Mouse (Mus musculus) gastrocnemius, postnatal 25 days (tissue): Measurements from ENCODE around the gene Hacd4. TPM values are rescaled to one million over a fixed set of nuclear protein-coding genes. Genes with fewer than 3 reads are reported as not detected.
A peak's percentile ranks its signal among the peaks of the same experiment; 100 is the strongest.

Experiments
- DNase-seq: peaks from one replicate; pipeline ENCODE4 v3.0.0; 2022
- long read RNA-seq, 2 experiments: library from polyadenylated mRNA; stranded (forward); transcript quantifications; one replicate each; pipeline ENCODE4 v2.0.0; 2021
- total RNA-seq, 2 experiments: library from RNA; stranded (reverse); gene quantifications; 1 replicate in 1 of 2; 2 replicates in 1 of 2; pipeline ENCODE4 v1.2.3; 2021

Gene Hacd4
- total RNA-seq, result 1 to 10 TPM; 1.3 to 1.6 TPM
- long read RNA-seq, experiment 1, full-length matches to known transcripts, result 1 of 1 reads
- long read RNA-seq, experiment 1, partial matches to known transcripts, result 0 of 1 reads
- long read RNA-seq, experiment 1, other reads (novel, unspliced or antisense), result 0 of 1 reads
- long read RNA-seq, experiment 2, full-length matches to known transcripts, result 3 of 3 reads
- long read RNA-seq, experiment 2, partial matches to known transcripts, result 0 of 3 reads
- long read RNA-seq, experiment 2, other reads (novel, unspliced or antisense), result 0 of 3 reads

DNA sequence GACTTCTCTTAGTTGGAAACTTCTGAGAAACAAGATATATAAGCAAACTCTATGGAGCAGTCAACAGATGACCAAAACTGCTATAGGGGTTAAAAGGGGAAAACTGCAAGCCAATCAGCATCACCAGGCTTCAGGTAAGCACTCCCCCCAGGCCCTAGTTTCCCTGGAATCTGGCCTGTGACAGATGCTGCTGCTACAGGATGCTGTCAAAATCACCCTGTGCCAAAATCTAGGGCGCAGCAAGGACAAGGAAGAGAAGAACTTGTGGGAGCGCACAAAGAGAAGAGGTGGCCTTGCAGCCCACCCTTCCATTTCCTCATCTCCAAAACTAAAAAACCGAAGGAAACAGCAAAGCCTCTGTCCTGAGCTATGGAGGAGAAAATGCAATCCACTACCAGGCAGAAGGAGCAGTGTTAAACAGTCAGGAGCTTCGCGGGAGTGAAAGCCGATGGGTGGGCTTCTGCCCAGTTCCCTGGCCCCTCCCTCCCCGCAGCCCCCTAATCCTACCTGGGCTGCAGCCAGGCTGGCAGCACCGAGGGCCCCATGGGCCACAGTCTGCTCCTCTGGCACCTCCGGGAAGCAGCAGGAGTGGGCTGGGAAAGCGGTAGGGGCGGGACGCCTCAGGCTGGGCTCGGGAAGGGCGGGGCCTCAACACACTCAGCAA, at the start of gene Hacd4:
Gene Hacd4, minus strand, starts transcription at position 603 of the 664 bp plus-strand sequence.
- DNase-seq, result peak; percentile 65

DNA sequence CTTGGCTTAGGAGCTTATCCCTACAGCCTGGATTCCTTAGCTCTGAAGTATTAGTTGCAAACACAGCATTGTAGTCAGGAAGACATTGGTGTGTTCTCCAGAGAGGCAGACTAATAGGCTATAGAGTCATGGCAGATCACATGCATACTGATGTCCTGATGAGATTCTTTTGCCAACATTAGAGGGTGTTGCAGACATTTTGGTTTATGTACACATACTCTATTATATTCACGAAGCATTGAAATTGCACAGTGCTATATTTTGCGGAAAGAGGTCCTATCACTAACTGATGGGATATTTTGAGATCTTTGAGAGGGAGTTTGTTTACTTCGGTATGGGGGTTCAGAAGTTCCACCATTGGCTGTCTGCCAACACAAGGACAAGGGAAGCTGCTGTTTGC, 49.4 kb upstream of the Hacd4 start:
- no peak for DNase-seq

DNA sequence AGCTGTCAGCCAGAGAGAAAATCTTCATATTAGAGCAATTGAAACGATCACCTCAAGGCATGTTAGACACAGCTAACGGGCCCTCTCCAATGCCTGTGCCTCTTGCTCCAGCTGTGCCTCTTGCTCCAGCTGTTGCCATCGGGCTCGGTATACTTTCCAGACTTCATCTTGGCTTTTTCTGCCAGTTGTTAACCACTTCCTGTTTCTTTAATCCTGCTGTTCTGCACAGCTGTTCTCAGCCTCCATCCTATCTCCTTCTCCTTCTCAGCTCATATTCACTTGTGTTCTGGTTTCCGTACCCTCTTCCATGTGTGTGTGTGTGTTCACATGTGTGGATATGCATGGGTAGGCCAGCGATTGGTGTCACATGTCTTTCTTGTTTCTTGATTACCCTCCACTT, 41.4 kb upstream of the Hacd4 start:
- no peak for DNase-seq

DNA sequence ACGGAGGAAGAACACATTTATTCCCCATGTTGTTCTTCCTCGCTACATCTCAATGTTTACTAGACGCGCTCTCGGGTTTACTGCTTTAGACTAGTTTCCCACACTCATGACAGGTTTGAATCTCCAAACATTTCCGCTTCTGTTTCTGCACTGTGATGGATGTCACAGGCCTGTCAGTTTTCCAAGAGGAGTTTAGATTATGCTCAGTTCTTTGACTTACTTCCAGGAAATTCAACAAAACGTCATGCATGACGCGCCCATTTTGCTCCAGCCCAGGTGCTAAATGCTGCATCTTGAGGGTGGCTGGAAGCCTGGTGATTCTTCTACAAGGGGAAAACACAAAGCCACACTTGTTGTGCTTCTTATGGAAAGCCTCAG, 40.1 kb upstream of the Hacd4 start:
- no peak for DNase-seq

DNA sequence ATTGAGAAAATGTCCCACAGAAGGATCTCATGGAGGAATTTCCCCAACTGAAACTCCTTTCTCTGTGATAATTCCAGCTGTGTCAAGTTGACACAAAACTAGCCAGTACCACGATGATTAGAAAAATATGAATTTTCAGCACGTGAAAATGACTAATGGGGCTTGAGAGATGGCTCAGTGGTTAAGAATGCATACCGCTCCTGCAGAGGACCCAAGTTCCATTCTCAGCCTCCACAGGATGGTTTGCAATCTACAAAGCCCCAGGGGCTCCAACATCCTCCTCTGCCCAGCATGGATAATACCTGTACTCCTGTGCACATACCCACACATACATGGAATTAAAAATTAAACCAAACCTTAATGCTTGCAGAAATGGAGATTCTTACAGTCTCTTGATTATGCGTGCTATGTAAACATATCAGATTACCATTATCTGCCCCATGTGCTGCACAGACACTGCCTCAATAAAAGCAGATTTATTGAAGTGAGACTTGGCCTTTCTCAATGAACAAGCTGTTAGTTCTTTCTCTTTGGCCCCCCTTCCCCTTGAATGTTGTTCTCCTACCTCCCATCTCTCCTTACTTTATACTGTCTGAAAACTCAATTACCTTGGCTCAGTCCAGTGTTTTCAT, 39.6 kb upstream of the Hacd4 start:
- no peak for DNase-seq

DNA sequence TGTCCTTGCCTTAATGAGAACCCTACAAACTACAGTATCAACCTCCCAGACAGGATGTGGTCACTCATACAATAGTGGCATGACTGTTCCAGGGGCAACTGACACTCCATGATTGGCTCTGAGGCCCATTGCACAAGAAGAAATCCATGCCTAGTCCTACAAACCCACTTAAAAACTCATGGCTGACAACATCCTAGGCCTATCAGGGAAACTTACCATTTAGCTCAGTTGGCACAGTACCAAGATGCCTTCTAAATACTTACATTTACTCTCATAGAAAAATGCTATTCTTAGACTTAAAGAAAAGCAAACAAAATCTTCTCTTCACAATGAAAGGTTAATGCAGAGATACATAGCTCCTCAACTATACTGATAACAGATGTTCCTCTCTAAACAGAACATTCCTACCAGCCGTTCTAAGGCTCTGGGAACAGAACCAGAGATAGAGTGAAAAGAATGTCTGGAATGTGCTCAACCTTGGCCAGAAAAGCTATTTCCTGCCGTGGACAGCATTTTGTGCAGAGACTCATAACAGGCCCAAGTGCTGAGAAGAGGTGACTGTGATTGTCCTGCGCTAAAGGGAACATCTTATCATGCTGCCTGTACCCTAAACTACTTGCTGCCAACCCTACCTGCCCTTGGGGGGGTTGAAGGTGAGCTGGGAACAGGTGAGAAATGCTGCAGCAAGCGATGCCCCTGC, 37.9 kb upstream of the Hacd4 start:
- DNase-seq, result no peak

GRCm38 (mm10) chr4:88476084-88476483, 37.4 kb upstream of the Hacd4 start:
- no peak for DNase-seq

DNA sequence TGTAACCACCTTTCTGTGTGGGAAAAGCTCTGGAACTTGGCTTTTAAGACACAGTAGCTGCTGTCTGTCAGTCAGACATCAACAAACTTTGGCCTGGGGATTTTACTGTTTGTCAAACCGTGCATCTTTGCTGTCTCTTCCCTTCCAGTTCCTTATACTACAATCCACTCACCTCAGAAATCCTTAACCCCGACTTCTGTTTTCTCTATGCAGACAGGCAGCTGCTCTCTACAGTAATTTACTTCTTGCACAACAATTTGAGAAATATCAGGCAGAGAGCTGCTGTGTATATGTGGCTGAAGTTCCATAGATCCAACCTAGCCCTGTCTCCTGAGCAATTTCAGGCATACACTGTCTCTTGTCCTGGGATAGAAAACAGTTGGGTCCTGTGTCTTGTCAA, 32.8 kb upstream of the Hacd4 start:
- DNase-seq, result no peak

GRCm38 (mm10) chr4:88464574-88464973, 25.8 kb upstream of the Hacd4 start:
- DNase-seq, result no peak

- no peak for DNase-seq
Measured at GRCm38 (mm10) chr4:88462981-88463646, 24.4 kb upstream of the Hacd4 start.

DNA sequence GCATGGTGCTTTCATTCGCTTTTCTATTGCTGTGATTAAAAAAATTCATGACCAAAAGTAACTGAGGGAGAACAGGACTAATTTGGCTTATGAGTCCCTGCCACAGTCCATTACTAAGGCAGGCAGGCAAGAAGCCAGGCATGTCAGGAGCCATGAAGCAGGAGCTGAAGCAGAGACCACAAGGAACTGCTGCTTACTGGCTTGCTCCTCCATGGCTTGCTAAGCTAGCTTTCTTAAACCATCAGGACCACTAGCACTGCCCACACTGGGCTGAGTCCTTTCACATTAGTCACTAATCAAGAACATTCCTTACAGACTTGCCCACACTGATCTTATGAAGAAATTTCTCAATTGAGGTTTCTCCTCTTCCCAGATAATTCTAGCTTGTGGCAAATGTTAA, 23.8 kb upstream of the Hacd4 start:
- no peak for DNase-seq

- DNase-seq, result no peak
Measured at GRCm38 (mm10) chr4:88461315-88461714, 22.6 kb upstream of the Hacd4 start.

DNA sequence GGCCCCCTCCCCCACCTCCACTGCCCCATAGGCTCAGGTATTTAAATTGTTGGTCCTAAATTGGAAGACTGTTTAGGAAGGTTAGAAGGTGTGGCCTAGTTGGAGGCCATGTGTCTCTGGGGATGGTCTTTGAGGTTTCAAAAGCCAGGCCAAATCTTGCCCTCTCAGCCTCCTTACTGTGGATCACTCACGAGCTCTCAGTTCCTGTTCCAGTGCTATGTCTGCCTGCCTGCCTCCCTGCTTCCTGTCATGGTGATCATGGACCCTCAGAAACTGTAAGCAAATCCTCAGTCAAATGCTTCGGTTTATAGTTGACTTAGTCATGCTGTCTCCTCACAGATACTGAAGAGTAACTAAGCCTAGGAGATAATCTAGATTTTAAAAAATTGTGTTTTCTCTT, 19.9 kb upstream of the Hacd4 start:
- no peak for DNase-seq

DNA sequence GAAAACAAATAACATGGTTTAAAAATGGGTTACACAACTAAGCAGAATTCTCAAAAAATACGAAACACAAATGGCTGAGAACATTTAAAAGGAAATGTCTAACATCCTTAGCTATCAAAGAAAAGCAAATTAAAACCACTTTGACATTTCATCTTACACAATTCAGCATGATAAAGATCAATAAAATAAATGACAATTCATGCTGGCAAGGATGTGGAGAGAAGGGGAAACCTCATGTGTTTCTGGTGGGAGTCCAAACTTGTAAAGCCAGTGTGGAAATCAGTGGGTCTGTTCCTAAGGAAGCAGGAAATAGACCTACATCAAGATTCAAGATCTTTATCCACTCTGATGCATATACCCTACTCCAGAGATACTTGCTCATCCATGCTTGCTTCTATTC, 19.4 kb upstream of the Hacd4 start:
- no peak for DNase-seq

DNA sequence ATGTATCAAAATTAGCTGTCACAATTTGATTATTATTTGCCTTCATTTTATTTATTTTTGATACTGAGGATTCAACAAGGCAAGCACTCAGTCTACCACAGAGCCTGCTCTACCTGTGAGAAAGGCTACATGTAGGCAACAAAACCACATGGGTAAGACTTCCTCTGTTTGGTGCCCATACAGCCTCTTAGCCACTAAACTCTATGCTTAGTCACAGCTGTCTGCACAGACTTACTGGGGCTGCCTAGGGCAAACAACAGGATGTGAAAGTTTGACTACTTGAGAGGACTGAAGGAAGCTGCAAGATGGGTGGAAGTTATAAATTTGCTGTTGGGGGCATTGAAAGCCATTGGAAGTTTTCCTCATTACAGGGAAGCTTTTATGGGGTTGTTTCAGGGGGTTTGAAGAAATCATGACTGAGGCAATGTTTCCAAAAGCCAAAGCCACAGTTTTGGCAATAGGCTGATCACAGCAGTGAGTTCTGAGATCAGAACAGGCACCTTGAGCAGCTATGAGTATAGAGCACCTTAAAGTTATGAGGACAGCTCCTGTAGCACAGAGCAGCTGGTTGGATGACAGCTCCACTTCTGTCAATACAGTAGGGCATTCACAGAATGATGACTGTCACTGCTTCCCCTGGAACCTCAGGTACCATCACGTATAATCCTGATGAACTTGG, 11.5 kb upstream of the Hacd4 start:
- no peak for DNase-seq

- no peak for DNase-seq
Measured at GRCm38 (mm10) chr4:88448976-88449375, 10.2 kb upstream of the Hacd4 start.

- DNase-seq, result no peak
Measured at GRCm38 (mm10) chr4:88440814-88441213, 2.1 kb upstream of the Hacd4 start.

DNA sequence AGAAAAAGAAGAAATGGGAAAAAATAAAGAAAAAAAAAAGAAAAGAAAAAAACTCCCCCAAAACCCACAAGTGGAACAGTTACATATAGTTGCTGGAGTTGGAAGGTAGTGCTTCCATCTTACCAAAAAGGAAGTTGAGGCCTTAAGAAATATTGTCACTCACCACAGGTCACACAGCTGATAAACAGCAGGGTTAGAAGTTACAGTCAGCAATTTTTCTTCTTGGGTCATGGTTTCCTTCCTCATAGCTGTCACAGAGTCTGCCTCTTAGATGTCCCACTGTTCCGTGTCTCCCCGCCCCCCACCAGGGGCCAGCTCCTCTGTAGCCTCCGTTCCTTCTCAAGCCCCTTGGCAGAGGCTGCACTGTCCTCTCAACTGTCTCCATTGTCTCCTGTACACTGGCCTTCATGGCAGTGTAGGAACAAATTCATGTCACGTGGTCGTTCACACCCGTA, 968 bp upstream of the Hacd4 start:
- no peak for DNase-seq

- DNase-seq, result no peak
Measured at GRCm38 (mm10) chr4:88438990-88439329, 232 bp upstream of the Hacd4 start.

GRCm38 (mm10) chr4:88437917-88438316, 811 bp downstream of the Hacd4 start:
- no peak for DNase-seq

GRCm38 (mm10) chr4:88437166-88437565, 1.6 kb downstream of the Hacd4 start:
- DNase-seq, result no peak

GRCm38 (mm10) chr4:88436593-88437165, 2.0 kb downstream of the Hacd4 start:
- no peak for DNase-seq
